Mouse (Mus musculus) lung, postnatal 4 days (tissue): ENCODE data around the gene Rin2.

Experiments used
- DNase-seq, 2 experiments: peaks; one replicate each; pipeline ENCODE4 v3.0.0; 2021

Rin2 gene

GRCm38 (mm10) chr2:145793702-145794101 is 118.7 kb downstream of the Rin2 start:
- no peak for DNase-seq

DNA sequence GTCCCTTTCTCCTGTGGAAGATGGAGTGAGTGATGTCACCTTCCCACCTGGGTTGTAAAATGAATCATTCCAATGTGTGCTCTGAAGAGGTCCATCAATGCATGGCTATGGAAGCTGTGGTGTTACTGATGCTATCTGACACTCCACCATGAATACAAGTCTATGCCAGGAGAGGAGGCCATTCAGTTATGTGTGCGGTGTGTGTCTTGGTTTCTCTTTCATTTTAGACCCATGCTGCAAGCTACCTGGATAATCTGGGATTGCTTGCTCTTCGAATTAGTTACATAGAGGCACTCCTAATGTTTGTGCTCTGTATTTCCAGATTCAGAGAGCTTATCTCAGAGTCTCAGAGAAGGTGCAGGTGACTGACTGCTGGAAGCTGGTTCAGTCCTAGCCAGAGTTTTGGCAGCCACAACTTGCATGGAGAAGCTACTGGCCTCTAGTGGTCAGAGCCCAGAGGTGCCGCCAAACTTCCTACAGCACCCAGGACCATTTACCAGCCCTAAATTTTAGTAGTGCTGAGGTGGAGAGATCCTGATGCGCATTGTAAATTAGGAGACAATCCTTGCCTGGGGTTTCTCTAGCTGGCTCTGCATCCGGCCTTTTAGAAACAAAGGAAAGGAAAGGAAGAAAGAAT is 119.4 kb downstream of the Rin2 start:
- peak; percentile 60 to 76 for DNase-seq

- peak; percentile 52 to 80 for DNase-seq
Measured at GRCm38 (mm10) chr2:145797851-145798250, 122.8 kb downstream of the Rin2 start.

- peak; percentile 26 to 51 for DNase-seq
Measured at GRCm38 (mm10) chr2:145798954-145799353, 123.9 kb downstream of the Rin2 start.

- DNase-seq, result peak in 1 of 2 experiments; percentile 44
Measured at GRCm38 (mm10) chr2:145801322-145802052, 126.5 kb downstream of the Rin2 start.

GRCm38 (mm10) chr2:145802626-145803025 is 127.6 kb downstream of the Rin2 start:
- no peak for DNase-seq

DNA sequence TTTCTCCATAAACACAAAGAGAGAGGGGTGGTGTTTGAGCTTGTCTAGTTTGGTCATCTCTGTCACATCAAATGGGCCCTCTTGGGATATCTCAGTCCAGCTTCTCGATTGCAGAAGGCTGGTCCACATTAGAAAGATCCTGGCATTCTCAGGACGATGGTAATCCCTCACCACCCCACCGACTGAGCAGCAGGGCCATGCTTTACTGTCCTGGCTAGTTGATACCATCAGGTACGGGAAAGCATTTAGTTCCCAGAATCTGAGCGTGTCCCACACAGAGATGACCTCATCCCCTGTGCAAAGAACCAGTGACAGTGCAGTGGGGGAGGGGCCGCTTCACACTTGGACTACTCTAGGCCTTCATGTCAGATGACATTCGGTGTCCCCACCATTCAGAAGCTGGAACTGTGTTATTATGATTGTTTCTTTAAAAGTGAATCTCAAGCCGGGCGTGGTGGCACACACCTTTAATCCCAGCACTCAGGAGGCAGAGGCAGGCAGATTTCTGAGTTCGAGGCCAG is 128.9 kb downstream of the Rin2 start:
- no peak for DNase-seq

- DNase-seq, result no peak
Measured at GRCm38 (mm10) chr2:145804524-145804923, 129.5 kb downstream of the Rin2 start.

- DNase-seq, result no peak
Measured at GRCm38 (mm10) chr2:145807276-145807675, 132.3 kb downstream of the Rin2 start.

- no peak for DNase-seq
Measured at GRCm38 (mm10) chr2:145808251-145808650, 133.2 kb downstream of the Rin2 start.

- DNase-seq, result no peak
Measured at GRCm38 (mm10) chr2:145808667-145809066, 133.7 kb downstream of the Rin2 start.

DNA sequence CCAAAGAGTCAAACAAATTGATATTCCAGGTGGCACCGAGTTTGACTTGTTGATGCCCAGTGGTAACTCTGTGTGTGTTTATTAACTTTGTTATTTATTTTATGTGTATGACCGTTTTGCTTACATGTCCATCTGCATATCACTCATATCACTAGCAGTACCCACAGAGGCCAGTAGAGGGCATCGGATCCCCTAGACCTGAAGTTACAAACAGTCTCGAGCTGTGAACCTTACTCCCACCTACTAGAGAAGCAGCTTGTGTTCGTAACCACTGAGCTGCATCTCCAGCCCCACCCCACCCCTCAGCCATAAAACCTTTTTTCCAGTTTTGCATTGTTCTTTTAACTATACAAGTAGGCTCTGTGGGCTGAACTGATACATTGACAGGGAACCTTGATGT is 135.7 kb downstream of the Rin2 start:
- no peak for DNase-seq

DNA sequence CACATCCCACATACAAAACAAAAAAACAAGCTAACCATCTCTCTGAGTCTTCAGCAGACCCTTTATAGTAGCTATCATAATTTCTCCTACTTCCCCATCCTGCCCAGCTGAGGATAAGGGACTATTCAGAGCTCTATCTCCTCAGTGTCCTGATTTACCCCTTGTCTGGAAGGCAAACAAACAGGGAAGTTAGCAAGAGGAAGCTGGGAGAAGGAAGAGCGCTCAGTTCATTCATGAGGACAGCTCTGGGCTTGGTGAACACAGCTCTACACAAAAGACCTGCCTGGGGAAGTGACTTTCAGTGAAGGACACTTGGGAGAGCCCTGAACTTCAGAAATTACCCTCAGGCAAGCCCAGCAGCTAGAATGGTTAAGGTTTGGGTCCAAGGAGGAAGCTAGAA is 137.8 kb downstream of the Rin2 start:
- no peak for DNase-seq

DNA sequence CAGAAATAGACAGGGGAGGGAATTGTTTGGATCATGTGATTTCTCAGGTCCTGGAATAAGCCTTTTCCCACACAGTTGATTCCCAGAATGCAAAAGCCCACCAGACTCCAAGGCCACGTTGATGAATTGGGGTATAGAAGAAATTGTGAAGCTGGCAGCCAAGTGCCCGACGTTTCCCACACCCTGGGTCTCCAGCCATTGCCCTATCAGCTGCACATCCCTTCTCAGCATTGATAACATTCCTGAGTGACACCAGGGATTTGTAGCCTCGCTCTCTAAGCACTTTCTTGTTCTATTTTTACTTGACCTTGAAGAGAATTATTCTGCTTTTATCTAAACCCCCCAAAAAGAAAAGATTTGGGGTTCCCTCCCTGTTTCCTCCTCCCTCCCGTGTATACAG is 142.2 kb downstream of the Rin2 start:
- no peak for DNase-seq

DNA sequence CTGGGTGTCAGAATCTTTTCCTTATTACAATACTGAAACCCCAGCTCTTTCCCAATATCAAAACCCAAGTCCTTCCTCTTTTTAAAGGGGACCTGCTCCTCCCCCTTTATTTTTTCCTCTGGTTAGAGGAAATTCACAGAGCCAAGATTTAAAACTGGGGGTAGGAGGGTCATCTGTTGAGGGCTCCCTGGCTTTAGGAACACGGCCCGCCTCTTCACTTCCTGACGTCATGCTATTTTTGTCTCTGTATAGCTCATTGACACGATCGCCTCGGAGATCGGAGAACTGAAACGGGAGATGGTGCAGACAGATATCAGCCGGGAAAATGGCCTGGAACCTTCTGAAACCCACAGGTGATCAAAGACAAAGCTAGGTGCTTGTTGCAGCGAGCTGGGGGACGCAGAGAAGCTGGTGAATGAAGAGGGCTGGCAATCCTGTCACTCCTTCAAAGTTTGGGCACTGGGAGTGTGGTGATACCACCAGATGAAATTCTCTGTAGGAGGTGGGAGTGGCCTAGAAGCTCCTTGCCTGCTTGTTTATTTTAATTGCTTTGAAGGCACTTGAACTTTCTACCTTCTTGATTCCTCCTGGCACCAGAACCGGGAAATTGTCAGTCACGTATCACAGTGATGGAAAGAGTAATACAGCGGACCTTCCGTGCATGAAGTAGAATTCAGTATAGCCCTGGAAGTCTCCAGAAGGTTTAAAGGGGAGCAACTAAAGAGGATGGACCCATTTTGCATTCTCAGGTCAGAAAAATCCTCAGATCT is 147.2 kb downstream of the Rin2 start:
- peak; percentile 42 to 63 for DNase-seq

- peak in 1 of 2 experiments; percentile 57 for DNase-seq
Measured at GRCm38 (mm10) chr2:145822783-145823729, 148.0 kb downstream of the Rin2 start.

- DNase-seq, result no peak
Measured at GRCm38 (mm10) chr2:145824749-145825148, 149.7 kb downstream of the Rin2 start.

- DNase-seq, result peak; percentile 45 to 47
Measured at GRCm38 (mm10) chr2:145825221-145825620, 150.2 kb downstream of the Rin2 start.

DNA sequence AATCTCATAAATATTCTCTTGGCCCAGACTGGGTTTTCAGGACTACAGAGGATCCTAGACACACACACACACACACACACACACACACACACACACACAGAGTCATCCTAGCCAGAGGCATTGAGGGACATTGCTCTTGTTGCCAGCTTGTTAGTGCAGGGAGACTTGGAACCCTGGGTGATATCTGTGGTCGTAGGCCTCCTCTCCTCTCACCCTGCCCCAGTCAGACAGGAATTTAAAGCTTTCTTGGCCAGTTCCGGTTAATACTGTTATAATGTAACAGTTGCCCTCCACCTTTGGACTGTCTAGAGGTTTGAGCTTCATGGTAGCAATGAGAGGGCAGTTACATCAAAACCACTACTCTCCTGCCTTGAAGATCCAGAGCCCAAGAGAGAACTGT is 152.9 kb downstream of the Rin2 start:
- DNase-seq, result no peak

- no peak for DNase-seq
Measured at GRCm38 (mm10) chr2:145828603-145829002, 153.6 kb downstream of the Rin2 start.

DNA sequence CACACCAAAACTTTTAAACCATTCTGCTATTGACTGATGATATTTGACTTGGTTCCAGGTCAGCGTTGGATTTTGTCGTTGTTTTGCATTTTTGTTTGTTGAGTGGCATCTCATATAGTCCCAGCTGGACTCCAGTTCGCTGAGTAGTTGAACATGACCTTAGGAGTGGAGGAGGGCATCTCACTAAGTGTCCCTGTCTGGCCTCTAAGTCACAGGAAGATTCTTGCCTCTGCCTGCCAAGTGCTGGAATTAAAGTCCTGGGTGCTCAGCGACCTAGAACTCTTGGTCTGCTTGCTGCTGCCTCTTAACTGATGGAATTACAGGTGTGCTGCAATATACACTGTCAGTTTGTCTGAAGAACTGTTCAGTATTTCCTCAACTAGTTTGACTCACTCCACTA is 154.2 kb downstream of the Rin2 start:
- no peak for DNase-seq

DNA sequence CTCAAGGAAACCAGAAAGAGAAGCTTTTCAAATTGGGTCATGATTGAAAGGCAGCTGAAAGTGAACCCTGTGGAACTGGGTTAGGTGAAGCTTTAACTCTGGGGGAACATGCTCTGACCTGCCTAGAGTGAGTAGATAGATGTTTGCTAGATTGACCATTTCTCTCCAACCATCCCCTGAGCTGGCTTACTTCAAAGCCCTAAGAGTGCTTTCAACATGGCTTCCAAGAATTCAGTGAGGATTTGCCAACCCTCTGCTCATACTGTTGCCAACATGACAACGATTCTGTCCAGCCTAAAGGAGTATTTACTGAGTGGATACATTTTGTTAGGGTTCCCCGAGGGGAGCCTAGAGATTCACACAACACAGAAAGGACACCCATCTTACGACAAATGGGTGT is 155.4 kb downstream of the Rin2 start:
- no peak for DNase-seq
